Mouse (Mus musculus) hindbrain, embryonic 15.5 days (tissue): ENCODE data around the gene Fhad1. TPM values are rescaled to one million over a fixed set of nuclear protein-coding genes. Genes with fewer than 3 reads are reported as not detected.

Experiments used
- ATAC-seq: fragments of 200-750 bp; cut with Nextera tagmentation; 2 replicates; pipeline ENCODE4 v1.8.0; 2017; ENCODE audit warnings: low read depth, moderate number of reproducible peaks, moderate TSS enrichment; ENCODE audit not compliant: low FRiP score
- H3K27ac ChIP-seq: fragments of 300-500 bp; sonication (generic); replicated peaks from 2 replicates; pipeline ENCODE4 v1.5.1; 2015; ENCODE audit warnings: mild to moderate bottlenecking, inconsistent platforms
- H3K27me3 ChIP-seq: fragments of 300-500 bp; sonication (generic); 2 replicates; pipeline ENCODE4 v1.6.1; 2015; ENCODE audit warnings: control low read depth, inconsistent platforms
- H3K36me3 ChIP-seq: fragments of 300-500 bp; sonication (generic); 2 replicates; pipeline ENCODE4 v1.6.1; 2015; ENCODE audit warnings: control low read depth, inconsistent platforms
- H3K4me1 ChIP-seq: fragments of 300-500 bp; sonication (generic); replicated peaks from 2 replicates; pipeline ENCODE4 v1.6.1; 2015; ENCODE audit warnings: control low read depth, inconsistent platforms
- H3K4me2 ChIP-seq: fragments of 300-500 bp; sonication (generic); 2 replicates; pipeline ENCODE4 v1.6.1; 2015; ENCODE audit warnings: moderate library complexity, mild to moderate bottlenecking, inconsistent platforms
- H3K4me3 ChIP-seq: fragments of 300-500 bp; sonication (generic); 2 replicates; pipeline ENCODE4 v1.5.1; 2015; ENCODE audit warnings: mild to moderate bottlenecking, inconsistent platforms
- H3K9ac ChIP-seq: fragments of 300-500 bp; sonication (generic); 2 replicates; pipeline ENCODE4 v1.6.1; 2015; ENCODE audit warnings: inconsistent platforms
- H3K9me3 ChIP-seq: fragments of 300-500 bp; sonication (generic); 2 replicates; pipeline ENCODE4 v1.6.1; 2016; ENCODE audit warnings: control low read depth, inconsistent platforms
- WGBS: fragments of 180-500 bp; shearing (Covaris S2); methylation state at CpG from one replicate; pipeline ENCODE4 v1.1.7; 2015; 5-methylcytosine and 5-hydroxymethylcytosine counted together
- polyA plus RNA-seq: library from polyadenylated mRNA; unstranded; fragments of >200 nt; fragmentation: Nextera tagmentation; extraction: Ambion mirVana; gene quantifications from 2 replicates; pipeline ENCODE4 v1.2.1, GENCODE M21; 2015

Gene Fhad1
- polyA plus RNA-seq, 1 experiment from 2014 or later = 5.3 TPM

GRCm38 (mm10) chr4:141862867-141863266, 152.0 kb downstream of the Fhad1 start:
- H3K4me3 ChIP-seq = no peak overlapping the region
- H3K9me3 ChIP-seq = no peaks in the 10 kb centered on the region
- H3K27ac ChIP-seq = no peak overlapping the region
- peaks cover 19% of the 10 kb centered on the region for H3K4me1 ChIP-seq
- no peaks in the 10 kb centered on the region for H3K27me3 ChIP-seq
- no peak for ATAC-seq
- WGBS = 82% methylated on average over 5 of the region's 5 CpGs
- no peak overlapping the region for H3K9ac ChIP-seq
- peaks cover 11% of the 10 kb centered on the region; the same call in 1 of the 2 replicates for H3K36me3 ChIP-seq
- no peak overlapping the region for H3K4me2 ChIP-seq

- no peak for ATAC-seq
- Histone ChIP-seq H3K27ac (no peak overlapping the region), H3K4me1 (peaks cover 11% of the 10 kb centered on the region), H3K36me3 (peaks cover 11% of the 10 kb centered on the region; the same call in 1 of the 2 replicates), H3K27me3 (no peaks in the 10 kb centered on the region), H3K4me3 (no peak overlapping the region), H3K9me3 (no peaks in the 10 kb centered on the region), H3K9ac (no peak overlapping the region), H3K4me2 (no peak overlapping the region)
- 91% methylated on average over 17 of the region's 17 CpGs for WGBS
These were observed 153.1 kb downstream of the Fhad1 start for GRCm38 (mm10) chr4:141861591-141862295.

- Histone ChIP-seq H3K4me3 (no peak overlapping the region), H3K27me3 (no peaks in the 10 kb centered on the region), H3K27ac (no peak overlapping the region), H3K9me3 (no peaks in the 10 kb centered on the region), H3K36me3 (peaks cover 11% of the 10 kb centered on the region; the same call in 1 of the 2 replicates), H3K9ac (no peak overlapping the region), H3K4me2 (no peak overlapping the region), H3K4me1 (peaks cover 5% of the 10 kb centered on the region; the same call in 1 of the 2 replicates)
- ATAC-seq = no peak
- WGBS = 70% methylated on average over 19 of the region's 19 CpGs
These were observed 154.5 kb downstream of the Fhad1 start for GRCm38 (mm10) chr4:141860246-141860841.

GRCm38 (mm10) chr4:141859351-141859750, 155.5 kb downstream of the Fhad1 start:
- 92% methylated on average over 14 of the region's 14 CpGs for WGBS
- Histone ChIP-seq H3K4me3 (no peak overlapping the region), H3K4me2 (no peak overlapping the region), H3K27ac (no peak overlapping the region), H3K36me3 (peaks cover 11% of the 10 kb centered on the region; the same call in 1 of the 2 replicates), H3K9me3 (no peaks in the 10 kb centered on the region), H3K27me3 (no peaks in the 10 kb centered on the region), H3K4me1 (peaks cover 5% of the 10 kb centered on the region; the same call in 1 of the 2 replicates), H3K9ac (no peak overlapping the region)
- no peak for ATAC-seq

GRCm38 (mm10) chr4:141858501-141858900, 156.4 kb downstream of the Fhad1 start:
- Histone ChIP-seq H3K27ac (no peak overlapping the region), H3K36me3 (peaks cover 11% of the 10 kb centered on the region; the same call in 1 of the 2 replicates), H3K27me3 (no peaks in the 10 kb centered on the region), H3K4me1 (0 out of 2 replicates have a peak, but pooled peaks cover 5% of the 10 kb centered on the region), H3K9ac (no peak overlapping the region), H3K4me2 (no peak overlapping the region), H3K9me3 (no peaks in the 10 kb centered on the region), H3K4me3 (no peak overlapping the region)
- ATAC-seq = no peak
- WGBS = 89% methylated on average over 20 of the region's 20 CpGs

- Histone ChIP-seq H3K27ac (no peak overlapping the region), H3K9me3 (no peaks in the 10 kb centered on the region), H3K4me3 (no peak overlapping the region), H3K27me3 (no peaks in the 10 kb centered on the region), H3K4me2 (no peak overlapping the region), H3K36me3 (peaks cover 11% of the 10 kb centered on the region; the same call in 1 of the 2 replicates), H3K9ac (no peak overlapping the region), H3K4me1 (0 out of 2 replicates have a peak, but pooled peaks cover 5% of the 10 kb centered on the region)
- WGBS = 19% methylated on average over 10 of the region's 10 CpGs
- peak; percentile 67 for ATAC-seq
These were observed 157.4 kb downstream of the Fhad1 start for GRCm38 (mm10) chr4:141857422-141857930.

- H3K4me1 ChIP-seq = 0 out of 2 replicates have a peak, but pooled peaks cover 5% of the 10 kb centered on the region
- no peak overlapping the region for H3K4me2 ChIP-seq
- no peak for ATAC-seq
- H3K27me3 ChIP-seq = no peaks in the 10 kb centered on the region
- no peak overlapping the region for H3K27ac ChIP-seq
- H3K9me3 ChIP-seq = no peaks in the 10 kb centered on the region
- H3K4me3 ChIP-seq = no peak overlapping the region
- no peaks in the 10 kb centered on the region for H3K36me3 ChIP-seq
- 79% methylated on average over 9 of the region's 9 CpGs for WGBS
- H3K9ac ChIP-seq = no peak overlapping the region
These were observed 161.4 kb downstream of the Fhad1 start for GRCm38 (mm10) chr4:141853437-141853836.

GRCm38 (mm10) chr4:141845999-141846398, 168.9 kb downstream of the Fhad1 start, which contains the start of gene Ctrc:
TSS of gene Ctrc (minus strand) at chr4:141846359.
- no peak for ATAC-seq
- no peak within 1 kb of the TSS for H3K4me3 ChIP-seq
- WGBS = 91% methylated on average over 6 of the region's 6 CpGs
- no peak within 1 kb of the TSS for H3K27ac ChIP-seq
- H3K4me1 ChIP-seq = no peaks in the 10 kb centered on the region
- no peaks in the 10 kb centered on the region for H3K9me3 ChIP-seq
- no peak within 1 kb of the TSS for H3K9ac ChIP-seq
- no peak within 1 kb of the TSS for H3K4me2 ChIP-seq
- no peaks in the 10 kb centered on the region for H3K36me3 ChIP-seq
- no peaks in the 10 kb centered on the region for H3K27me3 ChIP-seq

Other genes with a start within 250 kb of the Fhad1 start
- gene Dnajc16, start 224.2 kb downstream of the Fhad1 start, polyA plus RNA-seq = 5.5 and 6.8 TPM in 2 replicates
- 20.8 and 23.0 TPM in 2 replicates for gene Casp9, start 221.5 kb downstream of the Fhad1 start, polyA plus RNA-seq
- gene Cela2a, start 188.9 kb downstream of the Fhad1 start, polyA plus RNA-seq = 0.18 TPM in 1 of 2 replicates, not detected in the other
- gene Ctrc, start 168.7 kb downstream of the Fhad1 start, polyA plus RNA-seq = not detected in 2 replicates
- gene Efhd2, start 140.2 kb downstream of the Fhad1 start, polyA plus RNA-seq = 77.8 and 83.5 TPM in 2 replicates
- gene Tmem51, start 69.2 kb upstream of the Fhad1 start, polyA plus RNA-seq = 8.0 and 8.3 TPM in 2 replicates
- 27.8 and 29.7 TPM in 2 replicates for gene Kazn, start 224.3 kb upstream of the Fhad1 start, polyA plus RNA-seq